Mouse (Mus musculus): ENCODE measurements around the gene Zfp335. TPM values are rescaled to one million over a fixed set of nuclear protein-coding genes. Genes with fewer than 3 reads are reported as not detected.
"Not testable (repeated sequence)": the region's sequence is repeated elsewhere in the genome, so short reads cannot be mapped to it uniquely, and the experiment has no call there.

Zfp335 gene
- polyA plus RNA-seq, 1 experiment = 11.0 TPM

DNA sequence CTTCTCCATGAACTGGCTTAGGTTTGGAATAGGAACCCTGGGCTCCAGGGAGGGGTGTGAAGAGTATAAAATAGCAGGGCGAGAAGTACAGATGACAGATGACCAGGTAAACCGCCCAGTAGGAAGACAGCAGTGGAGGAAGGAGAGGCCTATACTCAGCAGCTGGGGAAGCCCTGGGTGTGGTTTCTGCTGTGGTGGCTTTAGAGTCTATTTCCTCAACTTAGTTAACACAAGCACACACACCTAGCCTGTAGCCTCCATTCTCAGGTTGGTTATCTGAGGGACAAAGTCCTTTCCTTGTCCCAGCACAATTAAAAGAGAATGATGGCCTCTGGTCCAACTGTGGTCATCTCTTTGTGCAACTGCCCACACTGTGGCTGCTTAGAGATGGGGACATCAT lies 21.6 kb downstream of the Zfp335 start:
- no peak for TF ChIP-seq POLR2A (IDR thresholded peaks at IDR 0.05; ENCODE audit: low read depth, low read length)
- no peak for TF ChIP-seq CTCF (IDR thresholded peaks at IDR 0.05; ENCODE audit: borderline replicate concordance, insufficient read depth, low read length)
- Histone ChIP-seq H3K4me3 (ENCODE audit: insufficient read depth, low read length) (no peak overlapping the region), H3K4me1 (ENCODE audit: control insufficient read depth, insufficient read depth, low read length) (peaks cover 5% of the 10 kb centered on the region; the same call in 1 of the 2 replicates), H3K27ac (ENCODE audit: insufficient read depth, low read length) (no peak overlapping the region)

DNA sequence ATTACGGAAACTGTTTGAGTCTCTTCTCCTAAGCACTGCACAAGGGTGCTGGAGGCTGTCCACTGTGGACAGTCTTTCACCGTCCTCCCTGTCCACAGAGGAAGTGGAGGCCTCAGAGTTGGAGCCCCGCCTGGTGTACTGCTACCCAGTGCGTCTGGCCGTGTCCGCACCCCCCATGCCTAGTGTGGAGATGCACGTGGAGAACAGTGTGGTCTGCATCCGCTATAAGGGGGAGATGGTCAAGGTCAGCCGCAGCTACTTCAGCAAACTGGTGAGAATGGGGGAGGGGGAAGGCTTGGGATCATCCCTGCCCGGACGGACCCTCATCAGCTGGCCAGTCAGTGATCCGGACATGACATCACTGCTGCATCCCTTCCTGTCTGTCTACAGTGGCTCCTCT lies 22.6 kb downstream of the Zfp335 start:
- H3K27ac ChIP-seq (ENCODE audit: insufficient read depth, low read length) = no peak overlapping the region
- H3K4me1 ChIP-seq (ENCODE audit: control insufficient read depth, insufficient read depth, low read length) = peaks cover 5% of the 10 kb centered on the region; the same call in 1 of the 2 replicates
- no peak for TF ChIP-seq POLR2A (IDR thresholded peaks at IDR 0.05; ENCODE audit: low read depth, low read length)
- no peak for TF ChIP-seq CTCF (IDR thresholded peaks at IDR 0.05; ENCODE audit: borderline replicate concordance, insufficient read depth, low read length)

DNA sequence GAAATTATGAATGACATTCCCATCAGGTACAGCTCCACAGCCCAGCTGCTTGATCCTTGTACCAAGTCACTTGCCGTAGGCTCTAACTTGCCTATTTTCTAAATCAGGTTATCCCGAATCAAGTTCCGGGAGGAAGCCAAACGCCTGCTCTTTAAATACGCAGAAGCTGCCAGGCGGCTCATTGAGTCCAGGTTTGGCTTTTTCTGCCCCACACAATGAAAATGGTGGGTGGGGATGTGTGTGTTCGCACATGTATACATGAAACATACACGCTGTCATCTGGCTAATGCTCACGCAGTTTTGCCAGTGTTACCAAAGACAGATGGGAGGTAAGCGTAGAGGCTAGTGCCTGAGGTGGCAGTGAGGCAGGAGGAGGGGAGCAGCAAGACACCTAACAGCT lies 24.9 kb downstream of the Zfp335 start:
- no peak overlapping the region for H3K4me3 ChIP-seq (ENCODE audit: insufficient read depth, low read length)
- peaks cover 5% of the 10 kb centered on the region; the same call in 1 of the 2 replicates for H3K4me1 ChIP-seq (ENCODE audit: control insufficient read depth, insufficient read depth, low read length)

More for the DNA sequence above, 22.6 kb downstream of the Zfp335 start:
- no peak overlapping the region for H3K4me3 ChIP-seq (ENCODE audit: insufficient read depth, low read length)

DNA sequence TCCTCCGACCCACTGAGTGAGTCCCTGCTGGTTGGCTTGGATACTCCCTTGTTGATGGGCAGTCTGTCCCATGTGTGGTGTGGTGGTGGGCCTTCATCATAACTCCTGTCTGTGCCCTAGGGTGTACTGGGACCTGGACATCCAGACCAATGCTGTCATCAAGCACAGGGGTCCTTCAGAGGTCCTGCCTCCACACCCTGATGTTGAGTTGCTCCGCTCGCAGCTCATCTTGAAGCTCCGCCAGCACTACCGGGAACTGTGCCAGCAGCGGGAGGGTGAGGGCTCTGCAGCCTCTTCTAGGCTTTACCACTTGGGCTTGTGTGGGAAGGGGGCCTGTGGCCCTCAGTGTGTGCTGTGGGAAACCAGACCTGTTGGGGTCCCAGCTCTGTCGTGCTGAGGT lies 25.8 kb downstream of the Zfp335 start:
- Histone ChIP-seq H3K4me3 (ENCODE audit: insufficient read depth, low read length) (no peak overlapping the region), H3K27ac (ENCODE audit: insufficient read depth, low read length) (no peak overlapping the region), H3K4me1 (ENCODE audit: control insufficient read depth, insufficient read depth, low read length) (peaks cover 5% of the 10 kb centered on the region; the same call in 1 of the 2 replicates)
- no peak for TF ChIP-seq CTCF (IDR thresholded peaks at IDR 0.05; ENCODE audit: borderline replicate concordance, insufficient read depth, low read length)
- TF ChIP-seq POLR2A (IDR thresholded peaks at IDR 0.05; ENCODE audit: low read depth, low read length) = no peak; the same call in 1 of the 2 replicates

More for the DNA sequence above, 24.9 kb downstream of the Zfp335 start:
- H3K27ac ChIP-seq (ENCODE audit: insufficient read depth, low read length) = no peak overlapping the region
- no peak for TF ChIP-seq POLR2A (IDR thresholded peaks at IDR 0.05; ENCODE audit: low read depth, low read length)
- TF ChIP-seq CTCF (IDR thresholded peaks at IDR 0.05; ENCODE audit: borderline replicate concordance, insufficient read depth, low read length) = no peak

DNA sequence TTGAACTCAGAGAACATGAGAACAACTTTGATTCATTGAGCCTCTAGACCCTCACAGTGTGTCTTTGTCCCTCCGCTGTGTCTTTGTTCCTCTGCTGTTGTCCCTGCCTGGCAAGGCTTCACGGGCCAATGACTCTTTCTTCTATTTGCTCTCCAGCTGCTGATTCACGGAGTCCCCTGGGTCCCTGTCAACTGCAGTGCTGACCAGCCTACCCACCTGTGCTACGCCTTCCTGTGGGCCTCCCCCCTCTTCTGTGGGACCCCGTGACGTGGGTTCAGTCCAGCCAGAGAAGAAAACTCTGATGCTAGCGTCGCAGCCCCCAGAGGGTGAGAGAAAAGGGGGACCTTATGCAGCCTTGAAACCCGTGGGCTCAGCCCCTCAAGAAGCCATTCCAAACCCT lies 28.9 kb downstream of the Zfp335 start:
- no peak for TF ChIP-seq CTCF (IDR thresholded peaks at IDR 0.05; ENCODE audit: borderline replicate concordance, insufficient read depth, low read length)
- no peak for TF ChIP-seq POLR2A (IDR thresholded peaks at IDR 0.05; ENCODE audit: low read depth, low read length)

DNA sequence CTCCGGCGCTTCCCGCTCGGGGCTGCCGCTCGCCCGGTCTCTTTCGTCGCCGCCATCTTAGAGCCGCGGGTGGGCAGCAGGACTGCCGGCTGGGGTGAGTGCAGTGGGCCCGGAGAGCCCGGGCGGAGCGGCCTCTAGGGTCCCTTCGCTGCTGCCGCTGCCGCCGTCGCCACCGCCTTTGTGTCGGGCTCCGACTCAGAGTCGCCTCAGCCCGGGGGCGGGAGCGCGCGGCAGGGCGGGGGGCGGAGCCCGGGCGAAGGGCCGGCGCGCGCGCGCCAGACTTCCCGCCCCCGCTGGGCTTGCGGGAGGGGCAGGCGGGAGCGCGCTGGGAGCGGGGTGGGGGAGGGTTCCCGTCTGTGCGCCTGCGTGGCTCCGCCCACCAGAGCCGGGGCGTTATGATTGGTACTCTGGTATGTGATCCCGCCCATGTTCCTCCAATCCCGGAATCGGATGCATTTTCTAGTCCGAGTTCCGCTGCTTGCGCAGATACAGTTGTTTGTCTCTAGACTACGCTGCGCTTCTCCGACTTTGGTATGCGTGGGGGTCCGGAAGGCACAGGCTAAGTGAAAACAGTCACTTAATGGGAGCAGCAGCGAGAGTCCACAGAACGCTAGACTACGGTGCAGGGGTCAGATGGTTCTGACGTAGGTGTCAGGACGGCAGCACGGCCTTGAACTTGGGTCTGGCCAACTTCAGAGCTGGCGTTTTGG lies 31.8 kb downstream of the Zfp335 start:
- no peak for TF ChIP-seq CTCF (IDR thresholded peaks at IDR 0.05; ENCODE audit: borderline replicate concordance, insufficient read depth, low read length)
- peak; percentile 98 for TF ChIP-seq POLR2A (IDR thresholded peaks at IDR 0.05; ENCODE audit: low read depth, low read length)
- Histone ChIP-seq H3K27ac (ENCODE audit: insufficient read depth, low read length) (peak overlapping the region; percentile 98), H3K4me1 (ENCODE audit: control insufficient read depth, insufficient read depth, low read length) (peaks cover 4% of the 10 kb centered on the region; the same call in 1 of the 2 replicates), H3K4me3 (ENCODE audit: insufficient read depth, low read length) (peak overlapping the region; percentile 74)

More for the DNA sequence above, 28.9 kb downstream of the Zfp335 start:
- H3K4me1 ChIP-seq (ENCODE audit: control insufficient read depth, insufficient read depth, low read length) = peaks cover 9% of the 10 kb centered on the region
- H3K4me3 ChIP-seq (ENCODE audit: insufficient read depth, low read length) = no peak overlapping the region
- no peak overlapping the region for H3K27ac ChIP-seq (ENCODE audit: insufficient read depth, low read length)

DNA sequence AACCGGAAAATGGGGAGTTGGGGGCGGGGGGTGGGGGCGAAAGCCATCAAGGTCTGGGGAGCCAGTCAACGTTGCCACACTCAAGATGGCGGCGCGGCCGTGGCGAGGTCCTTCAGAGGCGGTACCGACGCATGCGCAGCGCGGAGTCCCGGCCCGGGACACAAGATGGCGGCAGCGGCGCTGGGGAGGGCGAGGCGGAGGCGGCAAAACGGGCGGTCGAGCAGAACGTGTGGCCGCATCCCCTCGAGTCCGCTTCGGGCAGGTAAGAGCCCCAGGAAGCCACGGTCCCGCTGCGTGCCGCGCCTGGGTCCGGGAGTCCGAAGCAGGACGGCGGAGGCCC lies 32.4 kb downstream of the Zfp335 start, which contains the start of gene Pcif1:
Gene Pcif1, plus strand, starts transcription at position 77 of the 340 bp plus-strand sequence.
- Histone ChIP-seq H3K27ac (ENCODE audit: insufficient read depth, low read length) (peak within 1 kb of the TSS; percentile 98), H3K4me3 (ENCODE audit: insufficient read depth, low read length) (peak within 1 kb of the TSS; percentile 74), H3K4me1 (ENCODE audit: control insufficient read depth, insufficient read depth, low read length) (peaks cover 4% of the 10 kb centered on the region)
- TF ChIP-seq POLR2A (IDR thresholded peaks at IDR 0.05; ENCODE audit: low read depth, low read length) (peak; percentile 87), CTCF (IDR thresholded peaks at IDR 0.05; ENCODE audit: borderline replicate concordance, insufficient read depth, low read length) (no peak)

DNA sequence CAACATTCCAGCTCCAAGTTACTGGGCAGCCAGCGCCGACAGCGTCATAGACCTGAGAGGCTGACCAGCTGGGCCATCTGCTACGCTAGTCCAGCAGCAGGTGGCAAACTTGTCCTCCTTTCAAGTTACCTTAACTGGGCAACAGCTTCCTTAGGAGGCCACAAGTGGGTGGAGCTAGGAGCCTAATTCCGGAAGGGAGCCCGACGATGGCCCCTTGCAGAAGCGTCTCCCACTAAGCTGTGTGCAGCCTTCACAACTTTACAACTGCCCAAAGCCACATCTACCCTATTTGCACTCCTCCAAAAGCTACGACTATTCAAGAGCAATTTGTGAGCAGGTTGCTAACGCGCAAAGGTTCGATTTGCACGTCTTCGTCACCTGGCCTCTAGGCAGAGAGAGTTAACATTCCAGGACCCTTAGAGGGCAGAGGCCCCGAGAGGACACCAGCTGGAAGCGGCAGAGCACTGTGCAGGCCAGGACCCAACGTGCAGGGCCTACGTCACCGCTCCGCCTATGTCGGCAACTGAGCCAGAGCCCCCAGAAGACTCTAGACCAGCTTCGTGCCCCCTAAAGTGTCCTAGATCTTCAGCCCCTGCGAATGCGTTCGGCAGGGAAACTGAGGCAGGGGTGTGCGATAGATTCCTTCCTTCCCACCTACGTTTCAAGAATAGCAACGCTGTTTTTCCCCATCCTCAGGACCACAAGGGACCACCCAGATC lies 32.9 kb downstream of the Zfp335 start:
- peak overlapping the region; percentile 71 for H3K4me3 ChIP-seq (ENCODE audit: insufficient read depth, low read length)
- TF ChIP-seq POLR2A (IDR thresholded peaks at IDR 0.05; ENCODE audit: low read depth, low read length) (0 out of 2 replicates have a peak, but pooled peaks have one; percentile 60), CTCF (IDR thresholded peaks at IDR 0.05; ENCODE audit: borderline replicate concordance, insufficient read depth, low read length) (no peak)
- peaks cover 4% of the 10 kb centered on the region for H3K4me1 ChIP-seq (ENCODE audit: control insufficient read depth, insufficient read depth, low read length)
- H3K27ac ChIP-seq (ENCODE audit: insufficient read depth, low read length) = peak overlapping the region; percentile 15; the same call in 1 of the 2 replicates

DNA sequence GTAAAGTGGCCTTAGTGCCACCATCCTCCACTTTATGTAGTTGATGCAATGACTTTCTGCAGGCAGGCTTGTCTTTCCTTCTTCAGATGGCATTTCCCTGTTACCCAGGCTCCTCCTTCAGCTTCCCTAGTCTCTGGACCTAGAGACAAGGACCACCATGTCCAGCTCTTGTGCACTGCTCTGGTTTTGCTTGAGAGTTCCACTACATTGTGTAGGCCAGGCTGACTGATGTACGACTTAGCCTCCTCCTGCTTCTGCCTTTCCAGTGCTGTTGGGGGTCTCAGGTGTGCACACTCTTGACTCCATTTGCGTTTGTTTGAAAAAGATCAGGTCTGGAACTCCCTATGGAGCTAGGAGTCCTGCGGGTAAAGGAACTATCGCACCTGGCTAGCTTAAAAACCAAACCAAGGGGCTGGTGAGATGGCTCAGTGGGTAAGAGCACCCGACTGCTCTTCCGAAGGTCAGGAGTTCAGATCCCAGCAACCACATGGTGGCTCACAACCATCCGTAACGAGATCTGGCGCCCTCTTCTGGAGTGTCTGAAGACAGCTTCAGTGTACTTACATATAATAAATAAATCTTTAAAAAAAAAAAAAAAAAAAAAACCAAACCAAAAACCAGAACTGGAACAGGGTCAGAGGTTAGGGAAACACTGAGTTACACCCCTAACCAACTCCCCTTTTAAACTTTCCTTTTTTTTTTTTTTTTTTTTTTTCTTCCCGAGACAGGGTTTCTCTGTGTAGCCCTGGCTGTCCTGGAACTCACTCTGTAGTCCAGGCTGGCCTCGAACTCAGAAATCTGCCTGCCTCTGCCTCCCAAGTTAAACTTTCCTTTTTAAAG lies 34.0 kb downstream of the Zfp335 start:
- not testable (repeated sequence) for H3K4me3 ChIP-seq (ENCODE audit: insufficient read depth, low read length); H3K4me1 ChIP-seq (ENCODE audit: control insufficient read depth, insufficient read depth, low read length); H3K27ac ChIP-seq (ENCODE audit: insufficient read depth, low read length)

DNA sequence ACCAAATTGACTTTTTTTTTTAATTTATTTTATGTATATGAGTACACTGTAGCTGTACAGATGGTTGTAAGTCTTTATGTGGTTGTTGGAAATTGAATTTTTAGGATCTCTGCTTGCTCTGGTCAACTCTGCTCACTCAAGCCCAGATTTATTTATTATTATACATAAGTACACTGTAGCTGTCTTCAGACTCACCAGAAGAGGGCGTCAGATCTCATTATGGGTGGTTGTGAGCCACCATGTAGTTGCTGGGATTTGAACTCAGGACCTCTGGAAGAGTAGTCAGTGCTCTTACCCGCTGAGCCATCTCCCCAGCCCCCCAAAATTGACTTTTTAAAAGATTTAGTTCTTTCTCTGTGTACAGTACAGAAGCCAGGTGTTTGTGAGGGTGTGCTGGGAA lies 35.9 kb downstream of the Zfp335 start:
- H3K27ac ChIP-seq (ENCODE audit: insufficient read depth, low read length); H3K4me1 ChIP-seq (ENCODE audit: control insufficient read depth, insufficient read depth, low read length); H3K4me3 ChIP-seq (ENCODE audit: insufficient read depth, low read length): not testable (repeated sequence)

Data from embryonic fibroblast, embryonic 13.5 days (primary cell).